Mouse (Mus musculus): ENCODE measurements around the gene Gpr37l1.
"Not testable (repeated sequence)": the region's sequence is repeated elsewhere in the genome, so short reads cannot be mapped to it uniquely, and the experiment has no call there.

Gene Gpr37l1

DNA sequence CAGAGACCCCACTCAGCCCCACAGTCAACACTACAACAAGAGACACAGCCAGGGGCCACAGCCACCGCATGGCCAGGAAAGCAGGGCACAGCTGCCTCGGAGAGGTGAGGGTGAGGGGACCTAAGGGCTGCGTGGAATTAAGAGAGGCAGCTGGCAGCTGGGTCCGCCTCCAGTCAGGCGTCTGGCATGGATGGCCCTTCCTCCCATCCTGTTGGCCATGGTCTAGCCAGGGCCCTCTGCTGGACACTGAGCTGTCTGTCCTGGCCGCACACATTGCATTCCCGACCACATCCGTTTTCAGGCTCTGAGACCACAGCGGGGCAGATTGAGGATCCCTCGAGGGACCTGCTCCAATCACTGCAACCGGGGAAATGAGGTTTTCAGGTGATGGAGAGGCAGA lies at the start of gene Gpr37l1:
Gene Gpr37l1, minus strand, starts transcription at position 247 of the 400 bp plus-strand sequence.
- no peak for DNase-seq (ENCODE audit: low read depth, low spot score)

DNA sequence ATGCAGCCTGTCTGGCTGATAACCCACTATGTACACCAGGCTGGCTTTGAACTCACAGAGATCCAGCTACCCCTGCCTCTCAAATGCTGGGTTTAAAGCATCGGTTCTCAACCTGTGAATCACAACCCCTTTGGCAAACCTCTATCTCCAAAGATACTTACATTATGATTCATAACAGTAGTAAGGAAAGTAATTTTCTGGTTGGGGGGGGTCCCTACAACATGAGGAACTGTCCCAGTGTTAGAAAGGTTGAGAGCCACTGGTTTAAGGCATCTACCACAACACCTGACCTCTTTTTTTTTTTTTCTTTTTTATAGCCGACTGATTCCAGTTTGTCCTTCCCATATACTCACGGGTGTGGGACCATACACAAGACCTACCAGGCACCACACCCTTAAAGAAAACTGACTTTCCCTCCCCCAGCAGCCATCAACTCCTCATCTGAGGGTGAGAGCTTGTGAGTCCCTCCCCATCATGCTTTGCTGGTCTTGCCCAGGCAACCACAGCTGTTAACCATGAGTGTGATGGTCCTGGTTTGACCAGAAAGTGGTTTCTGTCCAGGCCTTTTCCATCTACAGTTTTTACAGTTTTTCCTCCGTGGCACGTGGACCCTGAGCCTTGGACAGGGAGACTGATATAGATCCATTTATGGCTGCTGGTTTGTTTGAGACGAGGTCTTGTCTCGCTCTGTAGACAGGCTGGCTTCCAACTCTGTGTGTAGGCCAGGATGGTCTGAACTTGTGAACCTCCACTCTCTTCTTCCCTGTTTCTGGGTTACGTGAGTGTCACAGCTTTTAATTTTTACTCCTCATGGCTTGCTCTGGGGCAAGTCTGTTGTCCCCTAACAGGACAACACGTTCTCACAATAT lies 46.5 kb upstream of the Gpr37l1 start:
- no peak for DNase-seq (ENCODE audit: low read depth, low spot score)

DNA sequence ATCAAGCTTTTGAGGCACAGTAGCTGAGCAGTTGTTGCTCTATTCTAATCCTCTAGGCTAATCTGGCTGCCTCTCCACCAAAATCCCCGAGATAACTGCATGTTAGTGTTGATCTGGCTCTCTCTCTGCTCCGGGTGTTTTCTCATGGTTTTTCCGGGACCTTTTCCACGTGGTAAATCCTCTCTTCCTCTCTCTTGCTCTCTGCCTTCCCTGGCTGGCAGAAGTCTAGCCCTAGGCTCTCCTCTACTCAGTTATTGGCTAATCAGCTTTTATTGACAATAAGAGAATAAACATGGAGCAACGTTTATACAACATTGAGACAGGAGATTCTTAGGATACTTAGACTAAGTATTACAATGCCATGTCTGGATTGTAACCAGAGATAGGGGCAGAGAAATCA lies 42.9 kb upstream of the Gpr37l1 start:
- no peak for DNase-seq (ENCODE audit: low read depth, low spot score)

DNA sequence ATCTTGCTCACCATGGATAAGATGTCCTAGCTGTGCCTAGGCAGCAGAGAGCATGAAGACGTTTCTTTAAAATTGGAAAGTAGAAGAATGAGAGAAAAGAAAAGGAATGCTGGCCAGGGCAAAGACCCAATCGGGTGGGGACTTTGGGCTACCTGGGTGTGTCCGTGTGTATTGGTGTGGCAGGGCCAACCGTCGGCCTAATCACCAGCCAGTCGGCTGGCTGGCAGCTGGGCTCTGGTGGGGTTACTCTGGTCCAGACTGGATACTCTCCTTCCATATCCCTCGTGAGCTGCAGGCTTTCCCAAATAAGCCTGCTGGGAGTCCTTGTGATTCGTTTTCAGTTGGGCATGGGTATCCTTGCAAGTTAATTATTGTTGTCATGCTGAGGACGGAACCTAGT lies 41.2 kb upstream of the Gpr37l1 start:
- DNase-seq (ENCODE audit: low read depth, low spot score): no peak

DNA sequence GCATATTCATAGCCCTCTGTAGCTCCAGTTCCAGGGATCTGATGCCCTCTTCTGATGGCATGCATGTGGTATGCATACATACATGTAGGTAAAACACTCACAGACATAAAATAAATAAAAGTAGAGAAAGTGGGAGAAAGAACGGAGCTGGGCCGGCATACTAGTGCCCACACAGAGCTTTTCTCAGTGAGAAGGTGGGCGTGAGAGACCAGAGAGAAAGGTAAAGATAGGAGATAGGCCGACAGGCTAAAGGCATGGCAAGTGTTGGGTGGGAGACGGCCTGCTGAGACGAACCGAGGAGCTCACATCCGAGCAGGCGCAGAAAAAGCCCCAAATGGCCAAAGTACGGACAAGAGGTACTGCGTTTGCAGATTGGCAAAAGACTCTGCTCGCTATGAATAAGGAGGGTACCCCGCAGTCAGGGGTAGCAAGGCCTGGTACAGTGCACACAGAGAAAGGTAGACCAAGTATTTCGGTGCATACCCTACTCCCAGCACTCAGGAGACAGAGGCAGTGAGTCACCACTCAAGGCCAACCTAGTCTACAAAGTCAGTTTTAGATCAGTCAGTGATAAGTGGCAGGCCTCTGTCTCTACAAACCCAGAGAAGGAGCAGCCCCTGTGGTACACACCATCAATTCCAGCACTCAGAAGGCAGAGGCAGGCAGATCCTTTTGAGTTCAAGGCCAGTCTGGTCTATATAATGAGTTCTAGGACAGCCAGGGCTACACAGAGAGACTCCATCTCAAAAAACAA lies 39.3 kb upstream of the Gpr37l1 start:
- no peak for DNase-seq (ENCODE audit: low read depth, low spot score)

DNA sequence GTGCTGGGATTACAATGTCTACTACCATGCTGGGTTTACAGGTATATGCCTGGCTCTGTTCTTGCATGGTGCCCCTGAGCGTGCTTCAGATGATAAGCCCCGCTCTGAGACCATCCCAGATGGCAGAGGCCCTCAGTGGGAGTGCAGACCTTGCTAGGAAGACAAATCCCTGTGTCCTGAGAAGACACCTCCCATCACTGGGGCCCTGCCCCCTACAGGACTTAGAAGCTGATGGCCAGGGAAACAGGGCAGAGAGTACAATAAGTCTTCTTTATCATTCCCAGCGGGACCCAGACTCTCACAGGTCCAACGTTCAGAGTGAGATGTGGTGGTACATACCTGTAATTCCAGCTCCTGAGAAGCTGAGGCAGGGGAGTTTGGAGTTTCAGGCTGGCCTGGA lies 37.8 kb upstream of the Gpr37l1 start:
- DNase-seq (ENCODE audit: low read depth, low spot score): peak; percentile 78

DNA sequence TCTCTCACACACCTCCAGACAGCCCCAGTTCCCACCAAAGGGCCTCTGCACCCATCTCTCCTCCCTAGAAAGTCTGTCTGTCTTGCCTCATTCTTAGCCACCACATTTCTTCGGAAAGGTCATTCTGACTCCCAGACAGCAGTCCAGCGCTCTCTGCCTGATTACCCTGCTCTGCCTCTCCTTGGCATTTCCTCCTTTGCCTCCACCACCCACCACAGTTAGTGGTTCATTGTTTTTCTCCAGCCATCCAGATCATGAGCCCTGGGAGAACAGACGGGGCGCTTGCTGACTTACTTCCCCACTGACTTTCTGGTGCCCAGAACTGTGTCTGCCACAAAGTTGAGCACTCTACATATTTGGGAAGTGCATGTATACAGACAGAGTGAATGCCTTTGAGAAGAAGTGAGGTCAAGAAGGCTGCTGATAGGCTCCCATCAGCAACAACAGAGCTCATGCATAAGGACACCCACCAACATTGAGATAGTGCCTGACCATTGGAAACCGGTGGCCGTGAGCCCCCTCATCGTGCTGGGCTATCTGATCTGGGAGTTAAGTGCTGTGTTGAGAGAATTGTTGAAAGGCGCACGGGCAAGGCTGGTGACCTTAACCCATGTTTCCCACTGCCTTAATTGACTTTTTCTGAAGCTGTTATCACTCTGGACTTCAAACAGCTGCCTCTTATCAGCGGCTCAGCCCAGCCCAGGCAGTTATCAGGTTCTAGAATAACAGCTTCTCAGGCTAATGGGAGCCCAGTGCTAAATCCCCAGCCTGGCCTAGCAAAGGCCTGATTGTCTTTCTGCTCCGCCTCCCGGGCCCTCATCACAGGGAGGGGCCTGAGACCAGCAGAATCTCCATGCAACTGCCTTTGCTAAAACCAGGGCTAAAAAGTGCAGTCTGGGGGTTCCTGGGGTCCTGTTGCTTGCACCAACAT lies 37.0 kb upstream of the Gpr37l1 start:
- DNase-seq (ENCODE audit: low read depth, low spot score): no peak

DNA sequence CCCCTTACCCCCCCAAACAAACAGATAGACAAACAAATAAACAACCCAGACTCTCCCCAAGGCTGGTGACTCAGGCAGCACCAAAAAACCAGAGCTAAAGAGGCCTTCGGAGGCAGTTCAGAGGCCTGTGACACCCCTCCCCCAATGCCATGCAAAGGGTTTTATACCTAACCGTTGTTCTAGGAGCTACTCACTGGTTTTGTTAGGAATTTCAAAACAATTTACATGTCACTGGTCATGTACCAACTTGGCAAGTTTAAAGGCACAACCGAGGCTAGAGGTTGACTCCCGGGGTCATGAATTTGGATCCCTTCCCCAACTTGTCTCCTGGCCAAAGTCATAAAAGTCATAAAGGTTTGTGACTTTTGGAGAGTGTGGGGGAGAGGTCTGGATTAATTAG lies 32.9 kb upstream of the Gpr37l1 start:
- peak; percentile 69 for DNase-seq (ENCODE audit: low read depth, low spot score)

DNA sequence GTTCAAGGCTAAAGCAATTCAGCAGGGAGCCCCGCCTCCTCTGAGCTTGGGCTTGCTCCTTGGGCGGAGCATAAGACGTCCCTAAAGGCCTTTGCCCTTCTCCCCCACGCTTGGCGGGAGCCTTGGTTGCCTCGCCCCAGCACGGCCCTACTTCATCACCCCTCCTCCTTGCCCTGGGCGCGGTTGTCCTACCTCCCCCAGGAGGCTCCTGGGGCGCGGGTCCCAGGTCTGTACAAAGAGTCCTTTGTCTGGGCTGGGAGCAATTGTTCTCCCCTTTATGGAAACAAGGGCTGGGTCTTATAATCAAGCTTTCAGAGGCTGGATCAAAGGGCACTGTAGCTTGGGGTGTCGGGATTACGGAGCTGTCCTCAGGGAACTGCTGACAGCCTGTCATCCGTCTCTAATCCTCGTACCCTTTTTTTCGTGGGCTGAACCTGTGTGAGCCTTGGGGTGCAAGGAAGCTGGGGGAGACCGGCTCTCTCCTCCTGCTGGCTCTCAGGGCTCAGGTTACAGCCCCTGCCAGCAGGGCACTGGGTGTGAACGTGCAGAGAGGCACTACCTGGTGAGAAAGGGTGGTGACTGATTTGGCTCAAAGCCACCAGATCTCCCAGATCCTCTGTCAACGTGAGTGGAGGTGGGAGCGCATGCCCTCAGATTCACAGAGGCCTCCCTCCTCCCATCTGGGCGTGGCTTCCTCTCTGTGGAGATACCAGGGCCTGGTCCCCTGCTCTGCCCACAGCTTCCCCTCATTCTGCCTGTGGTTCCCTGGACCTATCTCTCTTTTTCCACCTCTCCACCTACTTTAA lies 31.7 kb upstream of the Gpr37l1 start:
- DNase-seq (ENCODE audit: low read depth, low spot score): peak; percentile 100

DNA sequence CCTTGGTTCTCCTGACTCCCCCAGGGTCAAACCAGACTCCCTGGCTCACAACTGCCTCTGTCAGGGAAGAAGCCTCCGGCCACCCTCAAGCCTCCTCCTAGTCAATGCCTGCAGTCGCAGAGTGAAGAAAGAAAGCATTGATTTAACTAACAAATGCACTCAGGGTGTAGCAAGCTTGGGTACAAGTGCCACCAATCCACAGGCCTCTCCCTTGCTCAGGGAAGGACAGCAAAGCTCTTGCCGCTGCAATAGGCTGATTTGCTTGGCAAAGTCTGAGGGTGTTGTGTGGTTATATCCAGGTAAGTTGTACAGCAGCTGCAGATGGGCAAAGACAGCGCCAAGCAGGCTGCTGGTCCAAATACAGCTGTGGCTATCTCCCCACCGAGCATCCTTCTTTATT lies 30.9 kb upstream of the Gpr37l1 start:
- peak; percentile 64 for DNase-seq (ENCODE audit: low read depth, low spot score)

DNA sequence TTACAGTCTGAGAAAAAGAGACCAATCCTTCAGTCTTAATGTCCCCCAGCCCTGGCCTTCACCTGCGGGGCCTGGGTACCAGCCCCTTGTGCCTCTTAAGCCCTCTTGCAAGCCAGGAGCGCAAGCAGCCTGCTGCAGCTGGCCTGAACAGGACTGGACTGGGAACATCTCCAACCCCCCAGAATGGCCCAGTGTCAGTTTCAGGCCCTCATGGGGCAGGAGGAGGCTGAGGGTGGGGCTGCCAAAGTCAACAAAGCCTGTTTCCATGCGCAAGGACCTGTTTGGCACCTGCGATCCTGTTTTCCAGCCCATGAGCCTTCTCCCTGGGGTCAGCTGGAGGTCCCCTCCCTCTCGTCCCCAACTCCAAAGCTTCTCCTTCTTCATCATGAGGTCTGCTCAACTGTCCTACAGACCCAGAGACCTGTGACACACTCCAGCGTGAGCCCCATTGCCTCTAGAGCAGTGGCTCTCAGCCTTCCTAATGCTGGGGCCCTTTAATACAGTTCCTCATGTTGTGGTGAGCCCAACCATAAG lies 28.5 kb upstream of the Gpr37l1 start:
- DNase-seq (ENCODE audit: low read depth, low spot score): peak; percentile 77

DNA sequence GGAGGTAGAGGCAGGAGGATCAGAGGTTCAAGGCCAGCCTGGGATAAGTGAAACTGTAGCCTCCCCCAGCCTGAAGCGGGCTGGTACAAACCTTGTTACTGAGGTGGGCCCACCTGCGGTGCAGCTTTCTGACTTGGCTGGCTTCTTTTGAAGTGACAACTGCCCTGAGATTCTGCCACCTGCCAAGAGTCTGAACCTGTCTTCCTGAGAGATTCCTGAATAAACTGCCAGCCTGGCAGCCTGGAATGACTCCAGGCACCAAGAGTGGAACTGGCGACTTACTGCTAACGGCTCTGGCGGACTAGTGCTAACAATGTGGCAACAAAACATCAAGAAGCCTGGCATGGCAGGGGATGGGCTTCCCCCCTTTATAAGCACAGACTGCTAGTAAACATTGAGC lies 26.9 kb upstream of the Gpr37l1 start:
- peak; percentile 62 for DNase-seq (ENCODE audit: low read depth, low spot score)

DNA sequence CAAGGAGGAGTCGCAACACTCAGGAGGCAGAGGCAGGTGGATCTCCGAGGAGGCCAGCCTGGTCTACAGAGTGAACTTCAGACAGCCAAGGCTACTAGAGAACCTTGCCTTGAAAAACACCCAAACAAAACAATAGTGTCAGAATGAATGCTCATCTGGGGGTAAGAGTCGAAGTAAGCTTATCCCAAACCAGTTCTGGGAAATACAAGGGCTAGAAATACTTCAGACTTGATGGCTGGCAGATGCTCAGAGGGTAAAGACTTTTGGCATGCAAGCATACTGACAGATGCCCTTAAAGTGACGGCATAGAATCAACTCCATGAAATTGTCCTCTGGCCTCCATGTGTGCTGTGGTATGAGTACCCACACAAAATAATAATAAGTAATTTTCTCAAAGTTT lies 21.7 kb upstream of the Gpr37l1 start:
- DNase-seq (ENCODE audit: low read depth, low spot score): no peak

DNA sequence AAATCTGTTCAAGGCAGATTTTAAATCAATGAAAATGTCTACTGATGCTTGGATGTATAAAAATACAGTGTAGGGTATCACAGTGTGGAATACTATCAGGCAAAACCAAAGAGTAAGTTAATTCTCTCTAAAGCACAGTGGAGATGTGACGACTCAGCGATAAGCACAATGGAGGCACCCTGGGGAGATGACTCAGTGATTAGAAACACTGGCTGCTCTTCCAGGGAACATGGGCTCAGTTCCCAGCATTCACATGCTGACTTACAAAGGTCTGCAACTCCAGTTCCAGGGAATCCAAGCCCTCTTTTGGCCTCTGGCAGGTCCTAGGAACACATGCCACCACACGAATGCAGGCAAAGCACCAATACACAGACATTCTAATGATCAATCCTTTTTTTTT lies 20.7 kb upstream of the Gpr37l1 start:
- no peak for DNase-seq (ENCODE audit: low read depth, low spot score)

DNA sequence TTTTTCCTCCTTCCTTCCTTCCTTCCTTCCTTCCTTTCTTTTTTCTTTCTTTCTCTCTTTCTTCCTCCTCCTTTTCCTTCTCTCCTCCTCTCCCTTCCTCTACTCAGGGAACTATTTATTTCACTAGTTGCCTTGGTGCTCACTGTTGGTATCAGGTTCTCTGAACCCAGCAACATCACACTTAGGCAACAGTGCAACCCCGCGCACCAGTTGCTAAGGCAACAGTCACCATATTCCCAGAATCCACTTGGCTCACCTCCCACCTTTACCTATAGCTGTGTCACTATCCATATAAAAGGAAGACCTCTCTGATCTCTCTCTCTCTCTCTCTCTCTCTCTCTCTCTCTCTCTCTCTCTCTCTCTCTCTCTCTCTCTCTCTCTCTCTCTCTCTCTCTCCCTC lies 19.5 kb upstream of the Gpr37l1 start:
- not testable (repeated sequence) for DNase-seq (ENCODE audit: low read depth, low spot score)

DNA sequence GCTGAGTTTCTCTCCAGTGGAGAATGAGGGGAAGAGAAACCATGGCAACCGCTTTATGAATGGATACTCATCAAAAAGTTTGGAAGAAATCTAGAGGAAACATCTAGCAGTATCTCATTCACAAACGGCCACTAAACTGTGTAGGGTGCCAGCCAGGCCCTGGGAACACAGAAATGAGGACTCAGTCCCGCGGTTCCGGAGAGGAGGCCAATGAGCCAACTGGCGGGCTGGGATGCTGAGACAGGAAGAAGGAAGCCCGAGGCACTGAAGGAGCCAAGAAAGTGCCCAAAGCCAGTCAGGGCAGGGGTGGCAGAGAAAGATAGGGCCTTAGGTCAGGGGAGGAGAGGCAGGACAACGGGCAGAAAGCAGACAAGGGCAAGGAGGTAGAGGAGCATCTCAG lies 18.9 kb upstream of the Gpr37l1 start:
- no peak for DNase-seq (ENCODE audit: low read depth, low spot score)

DNA sequence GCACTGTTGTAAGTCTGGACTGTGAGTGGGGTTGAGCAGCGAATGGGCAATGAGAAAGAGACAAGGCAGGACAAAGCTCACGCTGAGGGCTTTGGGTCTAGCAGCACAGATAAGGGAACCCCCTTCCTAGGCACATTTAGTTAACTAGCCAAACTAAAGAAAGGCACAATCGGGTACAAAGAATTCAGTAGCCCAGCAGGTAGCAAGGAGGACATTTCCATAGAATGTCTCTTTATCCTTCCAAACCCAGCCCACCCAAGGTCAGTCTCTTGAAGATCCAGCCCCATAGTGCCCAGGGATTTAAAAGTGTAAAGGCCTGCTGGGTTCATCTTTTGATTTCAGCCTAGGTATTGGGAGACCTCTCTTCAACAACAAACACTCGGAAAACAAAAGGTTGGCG lies 18.5 kb upstream of the Gpr37l1 start:
- DNase-seq (ENCODE audit: low read depth, low spot score): peak; percentile 94

DNA sequence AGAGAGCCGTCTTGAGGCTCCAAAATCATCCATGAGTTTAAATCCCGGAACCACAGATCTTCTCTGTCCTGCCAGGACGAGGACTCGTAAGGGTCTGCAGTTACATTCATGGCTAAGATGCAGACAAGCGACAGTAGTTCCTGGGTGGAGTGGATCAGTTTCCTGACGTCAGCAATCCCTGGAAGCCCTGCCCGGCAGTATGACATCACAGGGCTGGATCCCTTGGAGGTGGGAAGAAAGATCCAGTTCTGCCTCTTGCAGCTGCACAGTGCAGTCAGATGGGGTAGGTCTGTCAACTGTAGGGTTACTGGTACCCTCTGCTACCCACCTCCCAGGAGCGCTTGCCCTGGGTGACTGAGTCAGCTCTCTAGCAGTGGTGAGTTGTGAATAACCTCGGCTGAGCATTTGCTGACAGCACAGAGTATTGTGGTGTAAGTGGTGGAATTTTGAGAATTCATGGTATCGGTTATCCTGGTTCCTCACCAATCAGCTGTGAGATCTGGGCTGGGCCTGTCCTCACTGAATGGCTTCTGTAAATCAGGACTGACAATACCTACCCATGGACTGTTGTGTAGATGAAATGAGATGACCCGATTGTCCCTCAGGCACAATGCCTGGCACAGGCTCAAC lies 16.6 kb upstream of the Gpr37l1 start:
- DNase-seq (ENCODE audit: low read depth, low spot score): peak; percentile 64

DNA sequence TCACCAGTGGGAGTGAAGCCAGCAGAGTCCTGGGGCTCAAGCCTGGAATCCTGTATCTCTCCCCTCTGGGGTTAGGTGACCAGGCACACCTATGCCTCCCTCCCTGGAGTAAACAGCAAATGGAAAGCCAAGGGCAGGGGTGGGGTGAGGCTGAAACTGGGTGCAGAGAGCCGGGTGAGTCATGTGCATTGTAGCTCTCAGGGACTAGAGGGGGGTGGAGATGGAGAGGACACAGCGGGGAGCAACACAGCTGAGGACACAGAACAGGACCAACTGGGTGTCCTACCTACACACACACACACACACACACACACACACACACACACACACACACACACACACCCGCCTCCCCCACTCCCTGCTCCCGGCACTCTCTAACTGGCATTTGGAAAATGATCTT lies 16.0 kb upstream of the Gpr37l1 start:
- DNase-seq (ENCODE audit: low read depth, low spot score): no peak

DNA sequence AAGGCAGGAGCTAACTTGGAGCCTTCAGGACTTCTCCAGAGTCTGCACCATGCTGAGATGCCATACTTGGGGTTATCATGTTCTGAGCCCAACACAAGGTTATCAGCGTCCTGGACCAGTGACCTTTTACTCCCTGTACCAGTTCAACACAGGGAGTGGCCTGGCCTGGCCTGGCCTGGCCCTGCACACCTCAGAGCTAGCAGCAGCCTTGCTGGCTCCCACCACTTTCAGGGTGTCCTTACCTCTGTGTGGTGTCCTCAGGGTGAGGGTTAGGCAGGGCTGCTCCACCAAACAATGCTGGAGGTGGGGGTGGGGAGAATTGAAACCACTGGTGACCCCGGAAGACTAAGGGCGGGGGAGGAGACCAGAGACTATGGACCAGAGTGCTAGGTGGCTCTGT lies 15.5 kb upstream of the Gpr37l1 start:
- DNase-seq (ENCODE audit: low read depth, low spot score): no peak

All from ZHBTc4 (cell line).